Mouse (Mus musculus) CH12.LX (cell line): ENCODE results near the gene Mmp15. TPM values are rescaled to one million over a fixed set of nuclear protein-coding genes. Genes with fewer than 3 reads are reported as not detected.

Experiments used
- DNase-seq: peaks from one replicate; pipeline ENCODE4 v3.0.0-alpha.2; 2013; ENCODE audit errors: extremely low read depth
- H3K27ac ChIP-seq: 2 replicates; pipeline ENCODE4 v1.5.1; 2012; ENCODE audit warnings: low read depth, mild to moderate bottlenecking, control low read depth, moderate library complexity; ENCODE audit not compliant: insufficient read depth
- H3K27me3 ChIP-seq: replicated peaks from 2 replicates; pipeline ENCODE3; 2012; ENCODE audit warnings: inconsistent platforms
- H3K36me3 ChIP-seq, 2 experiments: replicated peaks in 1 of 2; 2 replicates each; pipeline versions ENCODE3 to v1.6.1; 2012; ENCODE audit warnings: inconsistent platforms in 1 of 2, low read length in 1 of 2, mild to moderate bottlenecking in 1 of 2, mixed read lengths in 1 of 2, moderate library complexity in 1 of 2; ENCODE audit not compliant: control insufficient read depth in 1 of 2, insufficient read depth in 1 of 2
- H3K4me1 ChIP-seq, 2 experiments: 2 replicates each; pipeline ENCODE4 v1.6.1; 2012; ENCODE audit warnings: inconsistent platforms in 1 of 2, moderate library complexity in 1 of 2; ENCODE audit not compliant: insufficient read depth in 2 of 2, control insufficient read depth in 1 of 2
- H3K4me2 ChIP-seq: 2 replicates; pipeline ENCODE4 v1.6.1; 2012; ENCODE audit warnings: low read depth, mild to moderate bottlenecking, control low read depth; ENCODE audit not compliant: poor library complexity, insufficient read depth, severe bottlenecking
- H3K4me3 ChIP-seq, 3 experiments: fragments of 150-350 bp in 1 of 3; sonication (generic) in 1 of 3; replicated peaks in 1 of 3; 2 replicates each; pipeline versions ENCODE3 to v1.5.1; 2011 to 2012; ENCODE audit warnings: low read depth in 2 of 3, low read length in 2 of 3, mild to moderate bottlenecking in 2 of 3, moderate library complexity in 2 of 3, control low read depth in 1 of 3, improper control_type of control experiment in 1 of 3, inconsistent platforms in 1 of 3, mixed read lengths in 1 of 3; ENCODE audit not compliant: poor library complexity in 1 of 3
- H3K79me2 ChIP-seq: replicated peaks from 2 replicates; pipeline ENCODE4 v1.6.1; 2012; ENCODE audit warnings: mild to moderate bottlenecking, moderate library complexity; ENCODE audit not compliant: control insufficient read depth, poor library complexity, insufficient read depth, severe bottlenecking; ENCODE audit errors: extremely low read depth
- H3K9ac ChIP-seq: 2 replicates; pipeline ENCODE4 v1.6.1; 2012; ENCODE audit warnings: low read depth, mild to moderate bottlenecking, control low read depth, moderate library complexity; ENCODE audit not compliant: insufficient read depth
- H3K9me3 ChIP-seq: replicated peaks from 2 replicates; pipeline ENCODE3; 2012; ENCODE audit warnings: low read length, inconsistent platforms, mixed read lengths
- BHLHE40 ChIP-seq: IDR thresholded peaks from 2 replicates; pipeline ENCODE4 v1.6.1; 2011; ENCODE audit warnings: mild to moderate bottlenecking, low read depth, low read length, improper control_type of control experiment
- CHD1 ChIP-seq: IDR thresholded peaks from 2 replicates; pipeline ENCODE4 v1.6.1; 2012; ENCODE audit warnings: low read depth, low read length, improper control_type of control experiment, inconsistent platforms
- CTCF ChIP-seq, 2 experiments: IDR thresholded peaks in 1 of 2; conservative IDR thresholded peaks in 1 of 2; 2 replicates each; pipeline ENCODE4 v1.5.1; 2011 to 2012; ENCODE audit warnings: low read depth in 2 of 2, low read length in 2 of 2, improper control_type of control experiment in 1 of 2, inconsistent platforms in 1 of 2, mild to moderate bottlenecking in 1 of 2, moderate library complexity in 1 of 2
- E2F4 ChIP-seq: IDR thresholded peaks from 2 replicates; pipeline ENCODE4 v1.6.1; 2011; ENCODE audit warnings: low read depth, low read length, improper control_type of control experiment; ENCODE audit not compliant: insufficient replicate concordance
- ELF1 ChIP-seq: IDR thresholded peaks from 2 replicates; pipeline ENCODE4 v1.6.1; 2014; ENCODE audit warnings: low read depth, mild to moderate bottlenecking, inconsistent platforms, low read length, improper control_type of control experiment
- GABPA ChIP-seq: IDR thresholded peaks from 2 replicates; pipeline ENCODE4 v1.6.1; 2012; ENCODE audit warnings: low read depth, low read length, improper control_type of control experiment, inconsistent platforms; ENCODE audit not compliant: insufficient replicate concordance
- HCFC1 ChIP-seq: IDR thresholded peaks from 2 replicates; pipeline ENCODE4 v1.6.1; 2012; ENCODE audit warnings: low read depth, mild to moderate bottlenecking, inconsistent platforms, low read length, improper control_type of control experiment
- JUN ChIP-seq: IDR thresholded peaks from 2 replicates; pipeline ENCODE4 v1.6.1; 2011; ENCODE audit warnings: low read depth, mild to moderate bottlenecking, low read length, improper control_type of control experiment, moderate library complexity; ENCODE audit not compliant: insufficient read depth
- NRF1 ChIP-seq: IDR thresholded peaks from 2 replicates; pipeline ENCODE4 v1.6.1; 2014; ENCODE audit warnings: low read depth, mild to moderate bottlenecking, inconsistent platforms, low read length, improper control_type of control experiment, moderate library complexity
- POLR2A ChIP-seq: IDR thresholded peaks from 2 replicates; pipeline ENCODE4 v1.6.1; 2011; ENCODE audit warnings: low read depth, mild to moderate bottlenecking, improper control_type of control experiment, low read length
- TCF12 ChIP-seq: IDR thresholded peaks from 2 replicates; pipeline ENCODE4 v1.6.1; 2014; ENCODE audit warnings: low read depth, mild to moderate bottlenecking, inconsistent platforms, low read length, improper control_type of control experiment
- USF1 ChIP-seq: IDR thresholded peaks from 2 replicates; pipeline ENCODE4 v1.6.1; 2014; ENCODE audit warnings: low read depth, mild to moderate bottlenecking, inconsistent platforms, low read length, improper control_type of control experiment
- ZC3H11A ChIP-seq: IDR thresholded peaks from 2 replicates; pipeline ENCODE4 v1.6.1; 2012; ENCODE audit warnings: low read depth, mild to moderate bottlenecking, inconsistent platforms, low read length, improper control_type of control experiment
- ZNF384 ChIP-seq: IDR thresholded peaks from 2 replicates; pipeline ENCODE4 v1.6.1; 2012; ENCODE audit warnings: low read depth, low read length, improper control_type of control experiment, inconsistent platforms
- dilution Hi-C: fragments of 300-500 bp; cut with MboI; formaldehyde crosslinking; loops from 2 replicates; pipeline ENCODE4 v1.14.3; 2020; ENCODE audit warnings: low sequenced_read_pairs; ENCODE audit not compliant: extremely low pct_unique_long_range_greater_than_20kb, extremely low pct_ligation_motif_present
- in situ Hi-C: fragments of 300-500 bp; cut with MboI; formaldehyde crosslinking; loops from 3 replicates; pipeline ENCODE4 v1.14.3; 2019; ENCODE audit warnings: low sequenced_read_pairs, low pct_ligation_motif_present, low pct_unique_long_range_greater_than_20kb, mixed read lengths
- polyA plus RNA-seq: library from polyadenylated mRNA; unstranded; fragments of >175 nt; gene quantifications from 2 replicates; pipeline ENCODE4 v1.2.1, GENCODE M21; 2012; ENCODE audit warnings: low read depth; ENCODE audit not compliant: insufficient read length
- total RNA-seq, 2 experiments: library from RNA; depleted of rRNA; stranded (reverse); fragments of 300-350 nt in 1 of 2; fragments of >200 nt in 1 of 2; gene quantifications; 2 replicates each; pipeline ENCODE4 v1.2.3; 2012 to 2014

Mmp15 gene
- total and polyA plus RNA-seq, 3 experiments: 0.04 to 0.44 TPM; not detected in 1

GRCm38 (mm10) chr8:95320224-95321139 lies 31.6 kb upstream of the Mmp15 start:
- Histone ChIP-seq H3K4me2 (peak overlapping the region; percentile 84), H3K79me2 (no peaks in the 10 kb centered on the region), H3K27ac (no peak overlapping the region), H3K36me3 (peaks cover 0 to 15% of the 10 kb centered on the region in 2 experiments), H3K4me1 (no peaks in the 10 kb centered on the region; a peak in 1 of 4 replicates), H3K9ac (no peak overlapping the region), H3K27me3 (peaks cover 5% of the 10 kb centered on the region), H3K9me3 (no peaks in the 10 kb centered on the region), H3K4me3 (peak overlapping the region in 1 of 3 experiments; percentile 21)
- TF ChIP-seq JUN (no peak), ZC3H11A (no peak), POLR2A (no peak), NRF1 (no peak), TCF12 (no peak), E2F4 (no peak), ELF1 (no peak), ZNF384 (no peak), CTCF (conservative IDR thresholded peaks at IDR 0.05 in 1 of 2, IDR thresholded peaks at IDR 0.05 in 1 of 2; ENCODE audit: low read depth in 2 of 2, low read length in 2 of 2) (peak in 1 of 2 experiments; percentile 14; a peak in 1 of 4 replicates)
- dilution Hi-C loops: no loop called here
- in situ Hi-C loops: no loop called here
- DNase-seq: no peak

- H3K79me2 ChIP-seq: no peaks in the 10 kb centered on the region
- no peaks in the 10 kb centered on the region; a peak in 1 of 4 replicates for H3K4me1 ChIP-seq
- H3K9me3 ChIP-seq: no peaks in the 10 kb centered on the region
- peaks cover 4% of the 10 kb centered on the region for H3K27me3 ChIP-seq
- H3K4me2 ChIP-seq: no peak overlapping the region
- no peak overlapping the region for H3K4me3 ChIP-seq
- DNase-seq: no peak
- no peak overlapping the region for H3K27ac ChIP-seq
- H3K36me3 ChIP-seq: peaks cover 19 to 41% of the 10 kb centered on the region in 2 experiments
- TF ChIP-seq NRF1: no peak
- no peak for TF ChIP-seq GABPA
- no peak for TF ChIP-seq CHD1
- no peak for TF ChIP-seq CTCF (conservative IDR thresholded peaks at IDR 0.05 in 1 of 2, IDR thresholded peaks at IDR 0.05 in 1 of 2; ENCODE audit: low read depth in 2 of 2, low read length in 2 of 2)
- no peak for TF ChIP-seq USF1
- TF ChIP-seq BHLHE40: no peak
- no peak for TF ChIP-seq HCFC1
- dilution Hi-C loops (no loop called here), in situ Hi-C loops (no loop called here)
- no peak overlapping the region for H3K9ac ChIP-seq
Observed at GRCm38 (mm10) chr8:95323201-95323600, 28.9 kb upstream of the Mmp15 start.
